Mouse (Mus musculus): ENCODE data around the gene Scube2.

- no peak for TF ChIP-seq POLR2A (IDR thresholded peaks at IDR 0.05; ENCODE audit: borderline replicate concordance, low read depth, low read length)
- TF ChIP-seq CTCF (IDR thresholded peaks at IDR 0.05; ENCODE audit: low read depth, low read length), result no peak
These were observed 26.9 kb downstream of the Scube2 start for GRCm38 (mm10) chr7:109838613-109839012.
